Mouse (Mus musculus) myocyte (in vitro differentiated cells): ENCODE measurements around the gene Selenbp2.

Experiments used
- CEBPB ChIP-seq: IDR thresholded peaks from 2 replicates; pipeline ENCODE4 v1.6.1; 2011; ENCODE audit warnings: mild to moderate bottlenecking, moderate library complexity; ENCODE audit not compliant: poor library complexity, insufficient read depth, severe bottlenecking
- E2F4 ChIP-seq: IDR thresholded peaks from one replicate; pipeline ENCODE4 v1.6.1; 2011; ENCODE audit warnings: mild to moderate bottlenecking, control low read depth, moderate library complexity; ENCODE audit not compliant: insufficient read depth
- MYOD1 ChIP-seq, 3 experiments: IDR thresholded peaks; one replicate each; pipeline ENCODE4 v1.6.1; 2011; ENCODE audit warnings: control low read depth in 2 of 3, low read depth in 2 of 3, mild to moderate bottlenecking in 2 of 3, moderate library complexity in 1 of 3; ENCODE audit not compliant: insufficient read length in 2 of 3, control insufficient read depth in 1 of 3
- POLR2A ChIP-seq: IDR thresholded peaks from one replicate; pipeline ENCODE4 v1.6.1; 2011; ENCODE audit warnings: low read depth, mild to moderate bottlenecking, control low read depth, moderate library complexity; ENCODE audit not compliant: insufficient read length
- POLR2AphosphoS2 ChIP-seq: IDR thresholded peaks from one replicate; pipeline ENCODE4 v1.6.1; 2011; ENCODE audit warnings: low read depth, control low read depth; ENCODE audit not compliant: insufficient read length
- TCF12 ChIP-seq: IDR thresholded peaks from one replicate; pipeline ENCODE4 v1.6.1; 2011; ENCODE audit warnings: mild to moderate bottlenecking, control low read depth; ENCODE audit not compliant: poor library complexity, insufficient read depth, severe bottlenecking

DNA sequence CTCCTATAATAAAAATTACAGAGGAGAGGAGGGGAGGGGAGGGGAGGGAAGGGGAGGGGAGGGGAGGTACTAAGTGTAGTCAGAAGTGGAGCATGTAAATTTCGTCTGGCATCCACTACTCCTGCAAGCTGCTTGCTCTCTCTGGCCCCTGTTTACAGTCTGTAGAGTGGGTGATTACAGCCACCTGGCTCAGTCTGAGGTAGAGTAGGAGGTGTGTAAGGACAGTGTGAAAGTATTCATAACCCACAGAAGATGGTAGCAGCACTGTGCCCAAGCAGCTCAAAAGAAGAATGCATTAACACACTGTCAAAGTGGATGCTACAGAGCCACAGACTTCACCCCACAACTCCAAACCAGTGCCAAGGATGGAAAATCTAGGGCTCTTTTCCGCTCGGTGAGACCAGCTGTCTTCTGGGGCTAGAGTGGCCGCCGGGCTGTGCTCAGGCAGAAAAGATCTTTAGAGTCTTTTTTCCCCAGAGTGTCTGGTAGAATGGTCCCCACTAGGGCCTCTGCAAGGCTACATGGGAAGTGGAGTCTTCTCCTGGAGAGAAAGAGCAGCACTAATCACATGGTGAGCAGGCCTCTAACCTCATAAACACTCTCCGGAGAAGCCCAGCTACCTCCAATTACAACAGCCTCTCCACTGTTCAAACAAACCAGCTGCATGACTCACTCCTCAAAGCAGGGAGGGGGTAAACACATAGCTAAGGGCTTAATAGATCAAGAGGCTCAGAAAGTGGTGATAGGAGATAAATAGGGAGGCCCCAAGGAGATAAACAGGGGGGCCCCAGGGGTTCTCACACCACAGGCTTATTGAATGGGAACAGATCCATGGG, 44.4 kb upstream of the Selenbp2 start:
- no peak for TF ChIP-seq POLR2A
- TF ChIP-seq CEBPB: no peak
- no peak for TF ChIP-seq POLR2AphosphoS2
- TF ChIP-seq E2F4: no peak
- no peak for TF ChIP-seq MYOD1 (IDR thresholded peaks at IDR 0.05; ENCODE audit: control insufficient read depth in 1 of 3, insufficient read length in 2 of 3, low read depth in 2 of 3)
- no peak for TF ChIP-seq TCF12
